8 mouse cellular contexts compared by ENCODE assay signal in the genomic region with DNA sequence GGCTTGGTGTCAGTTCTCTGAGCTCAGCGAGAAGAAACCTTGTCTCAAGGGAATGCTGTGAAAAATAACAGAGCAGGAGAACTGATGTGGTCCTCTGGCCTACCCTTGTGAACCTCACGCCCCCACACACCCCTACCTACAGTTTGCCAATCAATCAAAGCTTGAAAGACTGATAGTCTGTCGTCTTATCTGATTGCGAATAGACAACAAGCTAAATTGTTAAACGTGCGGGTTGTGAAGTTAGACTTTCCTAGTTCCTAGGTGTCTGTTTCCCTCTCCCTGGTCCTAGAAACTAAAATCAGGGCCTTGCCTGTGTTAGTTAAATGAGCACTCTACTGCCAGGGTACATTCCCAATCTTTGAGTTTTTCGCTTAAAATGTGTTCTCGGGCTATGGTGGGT. TPM values are rescaled to one million over a fixed set of nuclear protein-coding genes. Genes with fewer than 3 reads are reported as not detected.
DNase-seq lines count a peak whose midpoint lies in the region; ATAC-seq and TF ChIP-seq lines count a peak whose summit lies in the region.

No protein-coding gene starts in this region.

- no peak for TF ChIP-seq EP300 in heart, adult 2 months (IDR thresholded peaks at IDR 0.05; ENCODE audit: insufficient read depth, low read depth, low read length)
- TF ChIP-seq EP300 in CH12.LX (IDR thresholded peaks at IDR 0.05; ENCODE audit: low read length): no peak

- peak overlapping the region; percentile 87 for H3K27ac ChIP-seq in heart, adult 2 months
- no peak overlapping the region for H3K27ac ChIP-seq in CH12.LX (ENCODE audit: insufficient read depth, low read depth)
- no peak overlapping the region for H3K27ac ChIP-seq in forebrain, embryonic 15.5 days (replicated peaks)
- peak overlapping the region; percentile 42; the same call in 1 of the 2 replicates for H3K27ac ChIP-seq in liver, embryonic 15.5 days (replicated peaks)
- no peak overlapping the region for H3K27ac ChIP-seq in cerebellum, adult 2 months (ENCODE audit: insufficient read depth, low read length)
- no peak overlapping the region for H3K27ac ChIP-seq in thymus, adult 2 months (ENCODE audit: control insufficient read depth, insufficient read depth, low read length)

- no peak for DNase-seq in heart, adult 2 months
- DNase-seq in heart, postnatal 25 days (ENCODE audit: low spot score): no peak
- peak; percentile 16 for DNase-seq in CH12.LX (ENCODE audit: extremely low read depth)
- DNase-seq in right cerebral cortex, adult 18-20 months: no peak
- DNase-seq in cerebellum, adult 2 months: no peak
- no peak for DNase-seq in thymus, adult 2 months

- in situ Hi-C loops in CH12.LX (cut with MboI; ENCODE audit: low pct_ligation_motif_present, low pct_unique_long_range_greater_than_20kb, low sequenced_read_pairs): loop anchor here (10.0 kb wide), 2 partner anchors 365 to 525 kb away; no protein-coding TSS in a partner anchor

- peak overlapping the region; percentile 89 for H3K4me3 ChIP-seq in heart, adult 2 months
- H3K4me3 ChIP-seq in CH12.LX (replicated peaks in 1 of 3; ENCODE audit: low read depth in 2 of 3, low read length in 2 of 3, poor library complexity in 1 of 3): peak overlapping the region; percentile 77 to 97 (median 92)
- peak overlapping the region; percentile 95 for H3K4me3 ChIP-seq in forebrain, embryonic 15.5 days
- H3K4me3 ChIP-seq in liver, embryonic 15.5 days (replicated peaks): peak overlapping the region; percentile 81
- H3K4me3 ChIP-seq in cerebellum, adult 2 months (replicated peaks; ENCODE audit: insufficient read depth, low read depth, low read length): no peak overlapping the region
- no peak overlapping the region for H3K4me3 ChIP-seq in thymus, adult 2 months (ENCODE audit: control insufficient read depth, insufficient read depth, low read length)

- TF ChIP-seq POLR2A in heart, adult 2 months (IDR thresholded peaks at IDR 0.05; ENCODE audit: insufficient read depth, low read depth, low read length): no peak
- no peak for TF ChIP-seq POLR2A in CH12.LX (IDR thresholded peaks at IDR 0.05; ENCODE audit: low read depth, low read length)
- no peak for TF ChIP-seq POLR2A in cerebellum, adult 2 months (IDR thresholded peaks at IDR 0.05; ENCODE audit: borderline replicate concordance, insufficient read depth, low read length)
- TF ChIP-seq POLR2A in thymus, adult 2 months (IDR thresholded peaks at IDR 0.05; ENCODE audit: control insufficient read depth, extremely low read depth, insufficient read depth, low read length, poor library complexity): no peak

- TF ChIP-seq CTCF in heart, adult 2 months (IDR thresholded peaks at IDR 0.05): no peak
- no peak for TF ChIP-seq CTCF in CH12.LX (conservative IDR thresholded peaks at IDR 0.05 in 1 of 2, IDR thresholded peaks at IDR 0.05 in 1 of 2; ENCODE audit: low read depth in 2 of 2, low read length in 2 of 2)
- no peak for TF ChIP-seq CTCF in cerebellum, adult 2 months (IDR thresholded peaks at IDR 0.05; ENCODE audit: borderline replicate concordance, insufficient read depth, low read depth, low read length)
- no peak for TF ChIP-seq CTCF in thymus, adult 2 months (IDR thresholded peaks at IDR 0.05; ENCODE audit: borderline replicate concordance, control insufficient read depth, extremely low read depth, insufficient read depth, low read length, poor library complexity)

- 58% methylated on average over 8 of the region's 8 CpGs for WGBS in heart, adult 2 months
- WGBS in forebrain, embryonic 15.5 days: 79% methylated on average over 8 of the region's 8 CpGs
- WGBS in liver, embryonic 15.5 days (ENCODE audit: insufficient replicate concordance): 46% methylated on average over 8 of the region's 8 CpGs
- 73% methylated on average over 8 of the region's 8 CpGs for WGBS in cerebellum, adult 2 months
- WGBS in thymus, adult 2 months: 56% methylated on average over 8 of the region's 8 CpGs

- intact Hi-C loops in heart, adult 2 months (cut with DNase I): loop anchor here (2.0 kb wide), 1 partner anchor 25 kb away; no protein-coding TSS in a partner anchor
- intact Hi-C loops in heart, postnatal 25 days (cut with DNase I): no loop called here

- H3K4me1 ChIP-seq in heart, adult 2 months (ENCODE audit: control insufficient read depth, insufficient read depth, low read length): peaks cover 2% of the 10 kb centered on the region
- peaks cover 5 to 13% of the 10 kb centered on the region in 2 experiments; a peak in 3 of 4 replicates for H3K4me1 ChIP-seq in CH12.LX (ENCODE audit: control insufficient read depth in 1 of 2, insufficient read depth in 2 of 2)
- H3K4me1 ChIP-seq in forebrain, embryonic 15.5 days: peaks cover 24% of the 10 kb centered on the region
- H3K4me1 ChIP-seq in liver, embryonic 15.5 days (replicated peaks): peaks cover 19% of the 10 kb centered on the region
- peaks cover 10% of the 10 kb centered on the region; the same call in 1 of the 2 replicates for H3K4me1 ChIP-seq in cerebellum, adult 2 months (ENCODE audit: control insufficient read depth, insufficient read depth, low read length)
- peaks cover 5% of the 10 kb centered on the region; the same call in 1 of the 2 replicates for H3K4me1 ChIP-seq in thymus, adult 2 months (replicated peaks; ENCODE audit: control insufficient read depth, insufficient read depth, low read length)

- no peak for TF ChIP-seq RAD21 in CH12.LX (IDR thresholded peaks at IDR 0.05; ENCODE audit: low read depth, low read length)

- H3K9me3 ChIP-seq in CH12.LX (replicated peaks; ENCODE audit: low read length): no peaks in the 10 kb centered on the region
- H3K9me3 ChIP-seq in forebrain, embryonic 15.5 days: no peaks in the 10 kb centered on the region
- no peaks in the 10 kb centered on the region for H3K9me3 ChIP-seq in liver, embryonic 15.5 days (replicated peaks)

- ATAC-seq in forebrain, embryonic 15.5 days (replicated peaks): no peak
- ATAC-seq in liver, embryonic 15.5 days (ENCODE audit: insufficient read depth): no peak

- H3K79me2 ChIP-seq in heart, adult 2 months (replicated peaks; ENCODE audit: control insufficient read depth, insufficient read depth, low read length): 0 out of 2 replicates have a peak, but pooled peaks cover 1% of the 10 kb centered on the region
- H3K79me2 ChIP-seq in CH12.LX (replicated peaks; ENCODE audit: control insufficient read depth, extremely low read depth, insufficient read depth, poor library complexity, severe bottlenecking): peaks cover 19% of the 10 kb centered on the region

- H3K4me2 ChIP-seq in CH12.LX (ENCODE audit: insufficient read depth, low read depth, poor library complexity, severe bottlenecking): peak overlapping the region; percentile 82
- peak overlapping the region; percentile 77 for H3K4me2 ChIP-seq in forebrain, embryonic 15.5 days (replicated peaks)
- peak overlapping the region; percentile 80 for H3K4me2 ChIP-seq in liver, embryonic 15.5 days

- peak overlapping the region; percentile 83 for H3K9ac ChIP-seq in heart, adult 2 months (ENCODE audit: low read depth, low read length)
- H3K9ac ChIP-seq in CH12.LX (ENCODE audit: insufficient read depth, low read depth): peak overlapping the region; percentile 71
- peak overlapping the region; percentile 88; the same call in 1 of the 2 replicates for H3K9ac ChIP-seq in forebrain, embryonic 15.5 days (replicated peaks)
- peak overlapping the region; percentile 87; the same call in 1 of the 2 replicates for H3K9ac ChIP-seq in liver, embryonic 15.5 days

- H3K36me3 ChIP-seq in heart, adult 2 months (ENCODE audit: control insufficient read depth, insufficient read depth, low read length): peaks cover 12% of the 10 kb centered on the region
- H3K36me3 ChIP-seq in CH12.LX (replicated peaks in 1 of 2; ENCODE audit: control insufficient read depth in 1 of 2, insufficient read depth in 1 of 2, low read length in 1 of 2): peaks cover under 1 to 17% of the 10 kb centered on the region in 2 experiments
- H3K36me3 ChIP-seq in forebrain, embryonic 15.5 days: 0 out of 2 replicates have a peak, but pooled peaks cover 3% of the 10 kb centered on the region
- H3K36me3 ChIP-seq in liver, embryonic 15.5 days (replicated peaks): peaks cover 2% of the 10 kb centered on the region
- H3K36me3 ChIP-seq in thymus, adult 2 months (ENCODE audit: control insufficient read depth, insufficient read depth, low read length): peaks cover under 1% of the 10 kb centered on the region; the same call in 1 of the 2 replicates

- H3K27me3 ChIP-seq in heart, adult 2 months (ENCODE audit: control insufficient read depth, insufficient read depth, low read length): no peaks in the 10 kb centered on the region
- peaks cover 5% of the 10 kb centered on the region for H3K27me3 ChIP-seq in CH12.LX (replicated peaks)
- H3K27me3 ChIP-seq in forebrain, embryonic 15.5 days: no peaks in the 10 kb centered on the region
- H3K27me3 ChIP-seq in liver, embryonic 15.5 days: peaks cover 5% of the 10 kb centered on the region; the same call in 1 of the 2 replicates
- no peaks in the 10 kb centered on the region for H3K27me3 ChIP-seq in cerebellum, adult 2 months (ENCODE audit: control insufficient read depth, insufficient read depth, low read length)
- H3K27me3 ChIP-seq in thymus, adult 2 months (ENCODE audit: control insufficient read depth, insufficient read depth, low read length): no peaks in the 10 kb centered on the region

- dilution Hi-C loops in CH12.LX (cut with MboI; ENCODE audit: extremely low pct_ligation_motif_present, extremely low pct_unique_long_range_greater_than_20kb, low sequenced_read_pairs): no loop called here

RNA-seq across cellular contexts. Expression of gene Cdc37l1, which starts 0.6 kb away (rescaled TPM):
- 10 to 100 TPM; 68.6 to 80.4 TPM for total RNA-seq in heart, adult 2 months (2021)
- polyA plus RNA-seq in heart, adult 2 months (2012; rRNA removed): 20.4 and 37.3 TPM in 2 replicates
- 10 to 100 TPM; 58.5 to 64.7 TPM for total RNA-seq in heart, postnatal 25 days (2021)
- total RNA-seq in CH12.LX (2012; rRNA removed): 14.0 and 15.6 TPM in 2 replicates
- total RNA-seq in CH12.LX (2014; rRNA removed): 22.9 and 28.1 TPM in 2 replicates
- polyA plus RNA-seq in CH12.LX (2012; ENCODE audit: insufficient read length, low read depth): 26.5 and 26.8 TPM in 2 replicates
- 55.8 and 58.1 TPM in 2 replicates for polyA plus RNA-seq in forebrain, embryonic 15.5 days (2015; fragmentation: Nextera tagmentation; extraction: Ambion mirVana)
- polyA plus RNA-seq in liver, embryonic 15.5 days (2015; fragmentation: Nextera tagmentation; extraction: Ambion mirVana): 9.3 TPM in 2 replicates
- polyA plus RNA-seq in cerebellum, adult 2 months (2012; rRNA removed): 86.2 and 91.8 TPM in 2 replicates
- 21.4 and 26.0 TPM in 2 replicates for polyA plus RNA-seq in thymus, adult 2 months (2012; rRNA removed)

RNA-seq across cellular contexts. Expression of gene 4430402I18Rik, which starts 21.9 kb away (rescaled TPM):
- 10 to 100 TPM; 22.6 to 27.0 TPM for total RNA-seq in heart, adult 2 months (2021)
- polyA plus RNA-seq in heart, adult 2 months (2012; rRNA removed): 16.8 and 20.6 TPM in 2 replicates
- total RNA-seq in heart, postnatal 25 days (2021): 10 to 100 TPM; 20.9 to 25.4 TPM
- total RNA-seq in CH12.LX (2012; rRNA removed) (0.04 and 0.51 TPM in 2 replicates), CH12.LX (2014; rRNA removed) (0.15 and 1.2 TPM in 2 replicates)
- polyA plus RNA-seq in CH12.LX (2012; ENCODE audit: insufficient read length, low read depth): 0.14 and 0.26 TPM in 2 replicates
- polyA plus RNA-seq in forebrain, embryonic 15.5 days (2015; fragmentation: Nextera tagmentation; extraction: Ambion mirVana): 2.4 TPM in 2 replicates
- polyA plus RNA-seq in liver, embryonic 15.5 days (2015; fragmentation: Nextera tagmentation; extraction: Ambion mirVana): 2.2 and 2.5 TPM in 2 replicates
- 4.5 and 6.2 TPM in 2 replicates for polyA plus RNA-seq in cerebellum, adult 2 months (2012; rRNA removed)
- polyA plus RNA-seq in thymus, adult 2 months (2012; rRNA removed): 0.78 and 1.5 TPM in 2 replicates

RNA-seq across cellular contexts. Expression of gene Plpp6, which starts 25.8 kb away (rescaled TPM):
- 1 to 10 TPM; 6.6 to 7.4 TPM for total RNA-seq in heart, adult 2 months (2021)
- polyA plus RNA-seq in heart, adult 2 months (2012; rRNA removed): 4.9 and 6.6 TPM in 2 replicates
- total RNA-seq in heart, postnatal 25 days (2021): 1 to 10 TPM; 5.9 to 6.8 TPM
- 4.3 and 5.3 TPM in 2 replicates for total RNA-seq in CH12.LX (2012; rRNA removed)
- 4.3 and 6.6 TPM in 2 replicates for total RNA-seq in CH12.LX (2014; rRNA removed)
- polyA plus RNA-seq in CH12.LX (2012; ENCODE audit: insufficient read length, low read depth): 5.2 and 5.6 TPM in 2 replicates
- 8.4 and 8.8 TPM in 2 replicates for polyA plus RNA-seq in forebrain, embryonic 15.5 days (2015; fragmentation: Nextera tagmentation; extraction: Ambion mirVana)
- polyA plus RNA-seq in liver, embryonic 15.5 days (2015; fragmentation: Nextera tagmentation; extraction: Ambion mirVana): 2.0 and 2.3 TPM in 2 replicates
- polyA plus RNA-seq in cerebellum, adult 2 months (2012; rRNA removed): 29.7 and 31.9 TPM in 2 replicates
- 12.0 and 18.4 TPM in 2 replicates for polyA plus RNA-seq in thymus, adult 2 months (2012; rRNA removed)

RNA-seq across cellular contexts. Expression of gene Ak3, which starts 58.2 kb away (rescaled TPM):
- 100 to 1,000 TPM in 1 of 2 experiments, 10 to 100 TPM in 1; 85.8 to 101 TPM for total RNA-seq in heart, adult 2 months (2021)
- 70.1 and 94.1 TPM in 2 replicates for polyA plus RNA-seq in heart, adult 2 months (2012; rRNA removed)
- total RNA-seq in heart, postnatal 25 days (2021): 100 to 1,000 TPM in 1 of 2 experiments, 10 to 100 TPM in 1; 97.3 to 109 TPM
- total RNA-seq in CH12.LX (2012; rRNA removed) (21.3 TPM in 2 replicates), CH12.LX (2014; rRNA removed) (33.9 and 36.0 TPM in 2 replicates)
- 36.5 and 38.8 TPM in 2 replicates for polyA plus RNA-seq in CH12.LX (2012; ENCODE audit: insufficient read length, low read depth)
- polyA plus RNA-seq in forebrain, embryonic 15.5 days (2015; fragmentation: Nextera tagmentation; extraction: Ambion mirVana): 69.6 and 77.5 TPM in 2 replicates
- polyA plus RNA-seq in liver, embryonic 15.5 days (2015; fragmentation: Nextera tagmentation; extraction: Ambion mirVana): 44.9 and 45.7 TPM in 2 replicates
- 63.9 and 64.7 TPM in 2 replicates for polyA plus RNA-seq in cerebellum, adult 2 months (2012; rRNA removed)
- 43.3 and 50.9 TPM in 2 replicates for polyA plus RNA-seq in thymus, adult 2 months (2012; rRNA removed)

Comparison
In these comparisons a context has a peak if more than half of its experiments do, and no peak if none do; other contexts are left out.
1. H3K27ac ChIP-seq: peak in heart, adult 2 months (single experiment) and liver, embryonic 15.5 days (single experiment); none in CH12.LX (single experiment), forebrain, embryonic 15.5 days (single experiment), cerebellum, adult 2 months (single experiment) and thymus, adult 2 months (single experiment).
2. H3K4me3 ChIP-seq: peak in heart, adult 2 months (single experiment), CH12.LX (3 of 3), forebrain, embryonic 15.5 days (single experiment) and liver, embryonic 15.5 days (single experiment); none in cerebellum, adult 2 months (single experiment) and thymus, adult 2 months (single experiment).
3. Peak in every context shown above with its lines, with median percentiles within 50 percentile points of each other: H3K9ac ChIP-seq and H3K4me2 ChIP-seq.